Mouse (Mus musculus) embryonic facial prominence, embryonic 13.5 days (tissue): ENCODE measurements at regions not wholly inside any gene's neighbourhood (a gene's known extent, or its start where the extent isn't known, plus 50 kb on each side); places are given as distances from the start of the nearest gene placed in this dataset.

ENCODE experiments used
- ATAC-seq: fragments of 200-750 bp; cut with Nextera tagmentation; 2 replicates; pipeline ENCODE4 v1.8.0; 2017; ENCODE audit warnings: low read depth; ENCODE audit not compliant: insufficient number of reproducible peaks, insufficient read depth, low FRiP score, low TSS enrichment
- H3K27ac ChIP-seq: fragments of 300-500 bp; sonication (generic); 2 replicates; pipeline ENCODE4 v1.5.1; 2015; ENCODE audit warnings: moderate library complexity, mild to moderate bottlenecking, inconsistent platforms
- H3K27me3 ChIP-seq: fragments of 300-500 bp; sonication (generic); 2 replicates; pipeline ENCODE4 v1.6.1; 2015; ENCODE audit warnings: mild to moderate bottlenecking, inconsistent platforms
- H3K36me3 ChIP-seq: fragments of 300-500 bp; sonication (generic); 2 replicates; pipeline ENCODE4 v1.6.1; 2015; ENCODE audit warnings: mild to moderate bottlenecking, inconsistent platforms
- H3K4me1 ChIP-seq: fragments of 300-500 bp; sonication (generic); 2 replicates; pipeline ENCODE4 v1.6.1; 2015; ENCODE audit warnings: inconsistent platforms
- H3K4me2 ChIP-seq: fragments of 300-500 bp; sonication (generic); 2 replicates; pipeline ENCODE4 v1.6.1; 2015; ENCODE audit warnings: moderate library complexity, mild to moderate bottlenecking, inconsistent platforms
- H3K4me3 ChIP-seq: fragments of 300-500 bp; sonication (generic); 2 replicates; pipeline ENCODE4 v1.5.1; 2015; ENCODE audit warnings: mild to moderate bottlenecking, inconsistent platforms
- H3K9ac ChIP-seq: fragments of 300-500 bp; sonication (generic); 2 replicates; pipeline ENCODE4 v1.6.1; 2015; ENCODE audit warnings: mild to moderate bottlenecking, inconsistent platforms
- H3K9me3 ChIP-seq: fragments of 300-500 bp; sonication (generic); 2 replicates; pipeline ENCODE4 v1.6.1; 2016; ENCODE audit warnings: inconsistent platforms
- WGBS: fragments of 180-500 bp; shearing (Covaris S2); methylation state at CpG from one replicate; pipeline ENCODE4 v1.1.7; 2015; ENCODE audit warnings: mixed read lengths; 5-methylcytosine and 5-hydroxymethylcytosine counted together

DNA sequence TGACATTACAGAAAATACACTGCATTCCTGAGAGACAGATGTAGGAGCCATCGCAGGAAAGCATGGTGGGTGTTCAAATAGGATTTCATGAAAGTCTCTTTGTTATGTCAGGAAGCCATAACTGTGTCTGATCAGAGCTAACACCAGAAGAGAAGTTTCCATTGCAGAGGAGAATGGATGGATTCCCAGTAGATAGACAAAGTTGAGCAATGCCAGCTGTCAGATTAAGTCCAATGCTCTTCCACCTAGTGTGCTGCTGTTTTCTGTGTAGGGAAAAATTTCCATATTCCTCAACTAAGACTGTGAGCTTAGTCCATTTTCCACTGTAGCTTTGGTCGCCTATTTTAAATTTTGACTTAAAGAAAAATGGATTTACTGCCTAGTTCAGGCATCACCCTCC is 262.0 kb upstream of the Camk1g start:
- no peak for ATAC-seq
- Histone ChIP-seq H3K4me1 (no peaks in the 10 kb centered on the region), H3K4me3 (no peak overlapping the region), H3K4me2 (no peak overlapping the region), H3K9me3 (no peaks in the 10 kb centered on the region), H3K27me3 (no peaks in the 10 kb centered on the region), H3K36me3 (no peaks in the 10 kb centered on the region), H3K9ac (no peak overlapping the region), H3K27ac (no peak overlapping the region)
- WGBS = 67% methylated on average over 2 of the region's 2 CpGs

DNA sequence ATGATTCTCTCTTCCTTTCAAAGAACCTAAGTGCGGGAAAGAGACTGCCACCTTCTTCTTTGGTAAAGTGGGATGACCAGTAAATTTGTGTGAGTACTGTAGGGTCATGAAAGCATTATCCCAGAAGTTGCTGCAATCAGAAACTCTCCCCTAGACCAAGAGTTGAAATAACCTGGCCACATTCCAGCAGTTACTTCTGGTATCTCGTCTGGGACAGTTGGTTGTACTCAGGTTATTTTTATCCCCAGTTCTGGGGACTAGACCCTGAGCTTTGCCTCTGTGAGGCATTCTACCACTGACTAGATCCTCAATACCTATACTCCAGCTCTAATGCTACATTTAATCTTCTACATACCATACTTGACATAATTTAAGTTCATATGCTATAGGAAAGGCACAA is 259.8 kb upstream of the Camk1g start:
- Histone ChIP-seq H3K4me1 (no peaks in the 10 kb centered on the region), H3K27me3 (no peaks in the 10 kb centered on the region), H3K4me2 (no peak overlapping the region), H3K27ac (no peak overlapping the region), H3K4me3 (no peak overlapping the region), H3K36me3 (no peaks in the 10 kb centered on the region), H3K9me3 (no peaks in the 10 kb centered on the region), H3K9ac (no peak overlapping the region)
- WGBS = 49% methylated on average over 2 of the region's 2 CpGs
- no peak for ATAC-seq

DNA sequence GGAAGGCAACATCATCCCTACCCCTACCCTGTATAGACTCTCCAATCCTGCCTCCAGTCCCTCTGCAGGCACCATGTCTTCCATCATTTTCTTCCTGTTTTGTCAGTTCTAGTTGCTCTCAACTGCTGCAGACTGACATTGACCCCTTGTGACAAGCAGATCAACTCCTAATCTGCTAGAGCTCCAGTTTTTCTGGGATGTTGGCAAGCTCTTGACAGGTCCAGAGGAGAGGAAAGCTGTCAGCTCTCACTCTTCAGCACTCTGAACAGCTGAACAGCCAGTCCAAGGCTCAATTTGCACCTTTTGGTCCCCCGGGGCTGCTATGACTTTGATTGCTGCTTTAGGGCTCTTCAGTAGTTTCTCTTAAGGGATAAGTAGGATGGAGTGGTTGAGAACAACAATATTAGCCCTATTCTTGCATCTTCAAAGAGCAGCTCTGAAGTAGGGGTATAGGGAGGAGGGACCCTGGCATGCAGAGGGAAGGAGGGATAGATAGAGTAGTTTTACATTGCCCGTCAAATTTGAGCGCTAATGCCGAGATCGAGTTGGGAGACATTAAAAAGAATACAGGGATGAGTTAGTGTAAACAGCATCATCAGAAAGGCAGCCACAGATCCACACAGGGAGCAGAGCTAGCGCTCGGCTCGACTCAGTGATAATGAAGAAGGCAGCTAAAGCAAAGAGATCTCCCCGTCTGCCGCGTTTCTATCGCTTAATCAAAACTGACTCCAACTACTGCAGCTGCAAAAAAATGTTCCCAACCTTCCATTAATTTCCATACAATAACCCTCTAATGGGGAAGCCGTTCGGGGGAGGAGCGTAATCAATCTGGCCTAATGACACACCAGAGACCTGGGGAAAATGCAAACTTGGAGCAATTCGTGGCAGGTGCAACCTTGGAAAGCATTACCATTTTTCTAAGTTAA is 257.1 kb upstream of the Camk1g start:
- Histone ChIP-seq H3K9me3 (no peaks in the 10 kb centered on the region), H3K27me3 (no peaks in the 10 kb centered on the region), H3K4me1 (no peaks in the 10 kb centered on the region), H3K36me3 (no peaks in the 10 kb centered on the region), H3K9ac (no peak overlapping the region), H3K4me3 (no peak overlapping the region), H3K4me2 (no peak overlapping the region), H3K27ac (no peak overlapping the region)
- ATAC-seq = no peak
- 72% methylated on average over 16 of the region's 16 CpGs for WGBS

DNA sequence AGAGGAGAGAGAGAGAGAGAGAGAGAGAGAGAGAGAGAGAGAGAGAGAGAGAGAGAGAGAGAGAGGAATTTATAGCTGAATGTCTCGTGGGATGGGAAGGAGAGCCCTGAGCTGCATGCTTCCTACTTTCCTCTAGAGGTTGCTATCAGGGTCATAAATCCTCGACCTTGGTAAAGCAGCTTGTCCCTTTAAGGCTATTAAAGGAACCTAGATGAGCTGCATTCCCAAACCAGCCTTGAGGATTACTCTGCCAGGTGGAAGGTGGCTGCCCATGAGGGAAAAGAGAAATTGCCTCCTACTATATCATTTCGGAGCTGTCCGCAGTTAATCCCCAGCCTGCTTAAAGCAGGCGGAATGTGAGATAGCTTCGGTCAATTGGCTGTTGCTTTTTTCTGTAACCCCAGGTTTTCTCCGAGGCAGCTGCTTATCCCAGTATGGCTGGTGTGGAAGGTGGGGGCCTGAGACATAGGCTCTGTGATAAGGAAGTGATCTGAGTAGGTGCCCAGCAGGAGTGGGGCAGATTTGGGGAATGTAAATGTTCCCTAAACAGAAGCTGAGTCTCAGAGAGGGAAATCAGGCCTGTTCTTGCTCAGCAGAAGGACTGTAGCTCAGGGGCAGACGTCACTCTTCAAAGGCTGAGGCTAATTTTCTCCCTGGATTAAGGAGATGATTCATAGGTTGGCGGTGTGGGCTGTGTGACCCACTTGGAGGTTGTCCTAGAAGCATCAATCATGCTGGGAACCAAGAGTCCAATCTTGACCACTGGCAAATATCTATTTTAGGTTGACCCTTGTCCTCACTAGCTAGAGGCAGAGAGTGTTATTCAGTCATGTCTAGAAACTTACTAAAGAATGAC is 255.2 kb upstream of the Camk1g start:
- Histone ChIP-seq H3K9me3 (no peaks in the 10 kb centered on the region), H3K4me3 (no peak overlapping the region), H3K27ac (no peak overlapping the region), H3K27me3 (no peaks in the 10 kb centered on the region), H3K4me1 (no peaks in the 10 kb centered on the region), H3K36me3 (no peaks in the 10 kb centered on the region), H3K9ac (no peak overlapping the region), H3K4me2 (no peak overlapping the region)
- WGBS = 17% methylated on average over 9 of the region's 9 CpGs
- ATAC-seq = no peak

DNA sequence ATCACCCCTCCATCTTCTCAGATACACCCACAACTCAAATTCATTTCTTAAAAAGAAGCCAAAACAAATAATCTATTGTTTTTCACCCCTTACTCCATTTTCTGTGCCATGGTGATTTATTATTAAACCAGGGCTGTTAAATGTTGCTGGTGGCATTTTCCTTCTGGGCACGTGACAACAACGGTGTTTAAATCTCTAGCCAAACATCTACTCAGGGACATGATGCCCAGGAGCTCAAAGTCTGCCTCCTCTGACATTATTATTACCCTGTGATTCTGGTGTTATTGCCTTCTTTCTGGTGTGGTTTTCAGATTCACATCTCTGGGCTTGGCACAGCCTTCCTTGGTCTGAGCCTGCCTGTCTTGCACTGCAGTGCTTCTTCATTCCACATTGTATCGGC is 253.5 kb upstream of the Camk1g start:
- no peaks in the 10 kb centered on the region for H3K27me3 ChIP-seq
- WGBS = 84% methylated on average over 3 of the region's 3 CpGs

DNA sequence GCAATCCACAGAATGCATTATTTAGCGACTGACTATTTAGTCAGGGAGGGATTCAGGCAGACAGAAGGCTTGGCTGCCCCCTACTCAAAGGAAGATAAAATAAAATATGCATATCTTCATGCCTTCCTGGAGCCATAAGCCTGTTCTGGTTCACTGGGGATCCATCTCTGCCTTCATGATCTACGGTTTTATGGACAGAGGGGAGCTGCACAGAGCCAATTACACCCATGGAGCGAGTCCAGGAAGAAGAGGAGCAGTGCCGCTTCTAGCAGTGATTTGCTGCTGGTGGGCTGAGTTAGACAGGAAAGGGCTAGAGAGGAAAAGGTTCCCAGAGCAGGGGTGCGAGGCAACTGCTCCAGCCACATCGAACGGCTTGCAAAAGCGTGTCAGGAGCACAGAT is 248.2 kb upstream of the Camk1g start:
- ATAC-seq = no peak
- Histone ChIP-seq H3K27me3 (no peaks in the 10 kb centered on the region), H3K9ac (no peak overlapping the region), H3K4me1 (no peaks in the 10 kb centered on the region), H3K4me2 (no peak overlapping the region), H3K36me3 (no peaks in the 10 kb centered on the region), H3K9me3 (no peaks in the 10 kb centered on the region), H3K27ac (no peak overlapping the region), H3K4me3 (no peak overlapping the region)
- WGBS = 71% methylated on average over 8 of the region's 8 CpGs

More for the DNA sequence above, 253.5 kb upstream of the Camk1g start:
- Histone ChIP-seq H3K27ac (no peak overlapping the region), H3K9ac (no peak overlapping the region), H3K4me2 (no peak overlapping the region), H3K36me3 (no peaks in the 10 kb centered on the region), H3K4me3 (no peak overlapping the region), H3K4me1 (no peaks in the 10 kb centered on the region), H3K9me3 (no peaks in the 10 kb centered on the region)
- no peak for ATAC-seq

DNA sequence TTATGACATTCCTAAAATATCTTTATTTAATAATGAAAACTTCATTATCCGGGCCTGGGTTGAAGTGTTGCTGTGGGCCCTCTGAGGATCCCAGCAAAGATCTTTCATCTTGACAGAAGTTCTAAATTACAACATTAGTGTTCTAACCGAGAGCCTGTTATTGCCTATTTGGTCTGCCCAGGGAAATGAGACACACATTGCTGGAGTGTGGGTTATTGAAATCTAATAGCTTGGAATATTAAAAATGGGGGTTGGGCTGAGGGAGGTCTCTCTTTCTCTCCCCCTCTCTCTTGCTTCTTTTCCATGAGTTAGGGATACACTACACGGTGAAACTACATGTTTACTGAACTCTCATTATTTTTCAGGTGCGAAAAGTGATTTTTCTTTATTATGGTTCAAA is 240.4 kb upstream of the Camk1g start:
- H3K27me3 ChIP-seq = no peaks in the 10 kb centered on the region
- WGBS = 47% methylated on average over 4 of the region's 4 CpGs
- H3K36me3 ChIP-seq = no peaks in the 10 kb centered on the region
- no peak overlapping the region for H3K4me2 ChIP-seq
- H3K4me3 ChIP-seq = no peak overlapping the region
- H3K27ac ChIP-seq = no peak overlapping the region
- no peak for ATAC-seq
- 0 out of 2 replicates have a peak, but pooled peaks cover 4% of the 10 kb centered on the region for H3K4me1 ChIP-seq
- H3K9ac ChIP-seq = no peak overlapping the region
- no peaks in the 10 kb centered on the region for H3K9me3 ChIP-seq

DNA sequence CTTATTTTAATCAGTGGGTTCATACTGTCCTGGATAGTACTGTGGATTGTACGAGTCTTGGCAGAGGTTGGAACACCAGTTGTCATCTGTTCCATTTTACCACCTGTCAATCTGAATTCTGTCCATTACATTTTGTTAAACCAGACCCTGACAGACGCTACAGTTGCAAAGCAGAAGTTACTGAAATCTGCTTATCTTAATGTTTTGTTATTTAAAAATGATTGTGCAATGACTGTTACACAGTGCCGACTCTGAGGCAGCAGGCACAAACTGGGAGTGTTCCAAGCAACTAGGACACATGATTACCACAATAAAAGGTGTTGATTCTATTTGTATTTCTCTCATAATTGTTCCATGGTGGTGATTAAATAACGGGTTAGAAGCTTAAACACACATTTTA is 229.8 kb upstream of the Camk1g start:
- Histone ChIP-seq H3K9ac (no peak overlapping the region), H3K4me1 (no peaks in the 10 kb centered on the region), H3K9me3 (no peaks in the 10 kb centered on the region), H3K27ac (no peak overlapping the region), H3K36me3 (no peaks in the 10 kb centered on the region), H3K4me3 (no peak overlapping the region), H3K27me3 (no peaks in the 10 kb centered on the region), H3K4me2 (no peak overlapping the region)
- WGBS = 55% methylated on average over 4 of the region's 4 CpGs
- ATAC-seq = no peak

DNA sequence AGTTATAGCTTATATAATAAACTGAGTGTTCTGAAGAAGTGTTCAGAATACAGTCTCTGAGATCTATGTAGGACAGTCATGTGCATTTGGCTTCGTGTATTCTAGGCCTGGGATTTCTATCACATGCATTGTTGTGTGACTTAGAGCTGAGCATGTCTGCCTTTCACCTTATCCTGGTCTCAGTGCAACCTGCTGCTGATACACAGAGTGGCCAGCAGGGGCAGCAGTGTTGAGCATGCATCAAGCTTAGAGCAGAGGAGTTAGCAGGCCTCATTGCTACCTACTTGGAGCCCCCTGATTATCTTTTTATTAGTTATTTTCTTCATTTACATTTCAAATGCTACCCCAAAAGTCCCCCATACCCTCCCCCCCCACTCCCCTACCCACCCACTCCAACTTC is 229.1 kb upstream of the Camk1g start:
- Histone ChIP-seq H3K4me3 (no peak overlapping the region), H3K27ac (no peak overlapping the region), H3K9me3 (no peaks in the 10 kb centered on the region), H3K27me3 (no peaks in the 10 kb centered on the region), H3K9ac (no peak overlapping the region), H3K36me3 (no peaks in the 10 kb centered on the region), H3K4me2 (no peak overlapping the region), H3K4me1 (0 out of 2 replicates have a peak, but pooled peaks cover 1% of the 10 kb centered on the region)
- WGBS = 50% methylated on average over 1 of the region's 1 CpGs
- ATAC-seq = no peak

DNA sequence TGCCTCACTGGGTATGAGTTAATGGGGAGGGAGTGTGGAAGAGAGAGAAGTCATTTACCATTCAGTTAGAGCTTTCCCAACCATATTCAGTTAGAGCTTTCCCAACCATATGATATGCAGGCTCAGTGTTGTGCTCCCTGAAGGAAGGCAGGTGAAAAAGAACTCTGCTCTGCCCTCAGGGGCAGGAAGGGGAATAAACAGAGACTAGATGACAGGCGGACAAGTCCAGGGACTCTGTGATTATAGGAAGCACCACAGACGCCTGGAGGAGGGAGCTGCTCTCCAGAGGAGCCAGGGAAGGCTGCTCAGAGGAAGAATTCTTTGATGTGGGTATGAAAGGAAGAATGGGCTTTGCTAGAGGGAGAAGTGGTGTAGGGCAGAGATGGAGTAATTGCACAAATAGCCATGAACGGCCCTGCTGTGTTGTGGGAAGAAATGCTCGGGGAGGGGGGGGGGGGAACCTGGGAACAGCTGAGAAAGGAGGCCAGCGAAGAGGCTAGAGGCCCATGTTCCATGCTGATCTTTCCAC is 220.3 kb upstream of the Camk1g start:
- Histone ChIP-seq H3K9ac (no peak overlapping the region), H3K4me1 (peaks cover 51% of the 10 kb centered on the region), H3K4me2 (no peak overlapping the region), H3K9me3 (no peaks in the 10 kb centered on the region), H3K36me3 (no peaks in the 10 kb centered on the region), H3K27ac (no peak overlapping the region), H3K27me3 (no peaks in the 10 kb centered on the region), H3K4me3 (no peak overlapping the region)
- 5% methylated on average over 5 of the region's 5 CpGs for WGBS
- no peak for ATAC-seq

DNA sequence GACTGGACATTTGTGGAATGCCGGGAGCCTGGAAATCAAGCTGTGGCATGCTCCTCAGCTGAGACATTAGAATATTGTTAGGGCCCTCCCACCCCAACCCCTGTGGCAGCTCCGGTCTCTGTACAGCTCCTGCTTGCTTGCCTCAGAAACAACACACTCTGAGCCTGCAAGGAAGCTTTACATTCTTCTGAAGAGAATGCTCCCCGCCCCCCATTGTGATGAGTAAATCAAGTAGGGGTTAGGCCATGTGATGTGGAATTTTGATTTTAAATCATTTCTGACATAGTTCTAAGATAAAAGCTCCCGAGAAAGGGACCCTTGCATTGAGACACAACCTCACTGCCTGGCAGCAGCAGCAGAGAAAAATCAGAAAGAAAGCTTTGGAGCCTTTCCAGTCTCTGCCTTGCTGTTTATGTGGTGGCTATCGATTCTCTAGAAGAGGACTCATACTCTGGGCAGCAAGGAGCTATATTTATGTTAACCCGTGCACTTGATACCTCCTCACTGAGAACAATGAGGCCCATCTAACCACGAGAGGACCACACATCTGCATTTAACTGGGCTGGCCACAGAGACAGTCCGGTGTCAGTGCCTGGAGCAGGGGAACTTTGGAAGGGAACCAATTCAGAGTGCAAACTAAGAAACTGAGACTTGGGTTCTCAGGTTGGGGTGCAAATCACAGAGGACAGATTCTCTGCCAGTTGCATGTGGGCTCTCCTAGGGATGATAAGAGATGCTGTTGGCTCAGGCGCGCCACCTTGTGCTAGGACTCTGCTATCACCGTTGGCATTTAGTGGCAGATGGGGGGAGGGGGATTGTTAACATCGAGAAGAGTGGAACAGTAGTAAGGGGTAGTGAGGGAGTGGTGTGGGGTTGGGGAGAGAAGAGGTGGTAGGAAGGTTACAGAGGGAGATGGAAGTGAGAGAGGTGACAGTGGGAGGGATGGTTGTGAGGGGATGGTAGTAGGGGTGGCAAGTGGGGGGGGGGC is 218.7 kb upstream of the Camk1g start:
- H3K4me3 ChIP-seq = no peak overlapping the region
- peak overlapping the region; percentile 62 for H3K27ac ChIP-seq
- H3K4me1 ChIP-seq = peaks cover 45% of the 10 kb centered on the region
- 0 out of 2 replicates have a peak overlapping the region, but pooled peaks have one; percentile 11 for H3K4me2 ChIP-seq
- peak; percentile 49; the same call in 1 of the 2 replicates for ATAC-seq
- H3K9ac ChIP-seq = no peak overlapping the region
- no peaks in the 10 kb centered on the region for H3K27me3 ChIP-seq
- 13% methylated on average over 12 of the region's 12 CpGs for WGBS
- no peaks in the 10 kb centered on the region for H3K36me3 ChIP-seq
- H3K9me3 ChIP-seq = no peaks in the 10 kb centered on the region
